Mouse (Mus musculus) lung, adult 2 months (tissue): ENCODE measurements at regions not wholly inside any gene's neighbourhood (a gene's known extent, or its start where the extent isn't known, plus 50 kb on each side); places are given as distances from the start of the nearest gene placed in this dataset.

Experiments used
- CTCF ChIP-seq: fragments of 200-500 bp; IDR thresholded peaks from 2 replicates; pipeline ENCODE4 v1.5.1; 2011; ENCODE audit warnings: mild to moderate bottlenecking, low read length, control low read depth; ENCODE audit not compliant: insufficient read depth
- POLR2A ChIP-seq: fragments of 200-500 bp; IDR thresholded peaks from 2 replicates; pipeline ENCODE4 v1.6.1; 2011; ENCODE audit warnings: low read depth, mild to moderate bottlenecking, control low read depth, low read length, borderline replicate concordance; ENCODE audit errors: extremely low read depth

DNA sequence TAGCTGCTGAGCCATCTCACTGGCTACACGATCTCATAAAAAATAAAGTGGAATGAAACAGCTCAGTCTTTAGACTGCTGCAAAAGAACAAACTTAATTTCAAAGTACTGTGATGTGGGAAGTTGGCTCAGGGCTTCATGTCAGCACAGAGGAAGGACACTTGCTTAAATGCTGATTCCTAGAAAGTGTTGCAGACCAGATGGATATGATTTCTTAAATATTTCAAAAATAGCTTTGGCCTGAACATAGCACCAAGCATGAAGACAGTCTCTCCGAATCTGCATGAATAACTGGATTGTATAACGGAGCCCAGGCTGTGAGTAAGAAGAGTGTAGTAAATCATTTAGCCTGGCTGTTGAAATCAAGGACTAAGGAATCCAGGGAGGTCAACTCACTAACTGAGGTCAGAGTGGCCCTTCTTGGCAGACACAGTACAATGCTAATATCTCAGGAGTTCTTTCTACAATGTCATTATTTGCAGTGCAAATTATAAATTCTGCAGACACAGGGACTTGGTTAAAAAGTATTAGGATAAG, 521.2 kb upstream of the Mon1b start:
- TF ChIP-seq CTCF: no peak
- no peak for TF ChIP-seq POLR2A
